8 mouse cellular contexts compared by ENCODE assay signal in the genomic region with DNA sequence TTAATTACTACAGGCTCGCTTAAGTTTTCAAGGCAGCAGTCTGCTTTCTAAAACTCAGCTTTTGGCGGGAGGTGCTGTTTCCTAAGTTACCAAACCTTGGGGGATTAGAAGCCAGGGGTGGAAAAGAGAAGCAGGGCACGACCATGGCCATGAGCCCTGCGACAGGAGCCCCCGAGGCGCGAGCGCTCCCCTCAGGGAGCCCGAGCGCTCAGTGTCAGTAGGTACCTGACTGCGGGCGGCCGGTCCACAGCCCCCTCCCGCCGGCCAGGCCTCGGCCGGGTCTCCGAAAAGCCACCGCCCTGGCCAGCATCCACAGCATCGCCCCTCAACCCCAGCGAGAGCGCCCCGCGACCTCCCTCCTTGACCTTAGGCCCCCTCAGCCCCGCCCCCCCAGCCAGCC. TPM values are rescaled to one million over a fixed set of nuclear protein-coding genes. Genes with fewer than 3 reads are reported as not detected.
DNase-seq lines count a peak whose midpoint lies in the region; ATAC-seq and TF ChIP-seq lines count a peak whose summit lies in the region.

No protein-coding gene starts in this region.

- peak overlapping the region; percentile 67 for H3K4me2 ChIP-seq in lung, embryonic 15.5 days
- H3K4me2 ChIP-seq in forebrain, embryonic 15.5 days (replicated peaks): peak overlapping the region; percentile 72
- peak overlapping the region; percentile 77 for H3K4me2 ChIP-seq in liver, embryonic 14.5 days (ENCODE audit: low read depth)

- peak overlapping the region; percentile 88 for H3K27ac ChIP-seq in lung, embryonic 15.5 days
- peak overlapping the region; percentile 65 for H3K27ac ChIP-seq in brown adipose tissue, adult 24 weeks (replicated peaks; ENCODE audit: low read depth, low read length)
- peak overlapping the region; percentile 95 for H3K27ac ChIP-seq in forebrain, embryonic 15.5 days (replicated peaks)
- H3K27ac ChIP-seq in liver, embryonic 14.5 days: peak overlapping the region; percentile 61

- no peaks in the 10 kb centered on the region for H3K9me3 ChIP-seq in lung, embryonic 15.5 days
- H3K9me3 ChIP-seq in forebrain, embryonic 15.5 days: no peaks in the 10 kb centered on the region
- no peaks in the 10 kb centered on the region for H3K9me3 ChIP-seq in liver, embryonic 14.5 days (ENCODE audit: control insufficient read depth, low read length)

- H3K27me3 ChIP-seq in lung, embryonic 15.5 days: no peaks in the 10 kb centered on the region
- no peaks in the 10 kb centered on the region for H3K27me3 ChIP-seq in forebrain, embryonic 15.5 days
- H3K27me3 ChIP-seq in liver, embryonic 14.5 days (ENCODE audit: control insufficient read depth, insufficient read depth, low read length): no peaks in the 10 kb centered on the region

- under 1% methylated on average over 24 of the region's 25 CpGs for WGBS in lung, embryonic 15.5 days
- 1% methylated on average over 24 of the region's 25 CpGs for WGBS in forebrain, embryonic 15.5 days
- WGBS in liver, embryonic 14.5 days (ENCODE audit: insufficient replicate concordance): 0% methylated on average over 24 of the region's 25 CpGs

- peak overlapping the region; percentile 77 for H3K4me3 ChIP-seq in lung, embryonic 15.5 days
- peak overlapping the region; percentile 83 for H3K4me3 ChIP-seq in brown adipose tissue, adult 24 weeks (ENCODE audit: insufficient read depth, low read depth, low read length)
- H3K4me3 ChIP-seq in forebrain, embryonic 15.5 days: peak overlapping the region; percentile 83
- H3K4me3 ChIP-seq in liver, embryonic 14.5 days (ENCODE audit: insufficient read depth in 1 of 2, low read depth in 2 of 2, low read length in 2 of 2): peak overlapping the region; percentile 74 to 94

- ATAC-seq in lung, embryonic 15.5 days (ENCODE audit: borderline replicate concordance, extremely low read depth, low FRiP score, low TSS enrichment): peak; percentile 71
- ATAC-seq in forebrain, embryonic 15.5 days (replicated peaks): peak; percentile 82
- peak; percentile 54 for ATAC-seq in liver, embryonic 14.5 days (ENCODE audit: insufficient read depth)

- DNase-seq in lung, postnatal 36 days: no peak
- peak in 1 of 3 experiments; percentile 9 for DNase-seq in liver, embryonic 14.5 days (ENCODE audit: low read depth in 3 of 3, low spot score in 3 of 3)
- DNase-seq in T-cell, adult 2 months (ENCODE audit: low spot score): no peak
- DNase-seq in natural killer cell, adult 2 months (ENCODE audit: low spot score in 2 of 2): no peak
- DNase-seq in adrenal gland, postnatal 10 days: no peak

- H3K4me1 ChIP-seq in lung, embryonic 15.5 days: peaks cover 12% of the 10 kb centered on the region
- H3K4me1 ChIP-seq in brown adipose tissue, adult 24 weeks (ENCODE audit: control insufficient read depth, insufficient read depth, insufficient read length, low read length): no peaks in the 10 kb centered on the region
- peaks cover 13% of the 10 kb centered on the region for H3K4me1 ChIP-seq in forebrain, embryonic 15.5 days
- H3K4me1 ChIP-seq in liver, embryonic 14.5 days (replicated peaks; ENCODE audit: control insufficient read depth in 2 of 2, insufficient read depth in 2 of 2, low read length in 1 of 2): peaks cover 0 to 7% of the 10 kb centered on the region in 2 experiments; a peak in 1 of 4 replicates

- H3K9ac ChIP-seq in lung, embryonic 15.5 days: peak overlapping the region; percentile 67
- peak overlapping the region; percentile 58 for H3K9ac ChIP-seq in forebrain, embryonic 15.5 days (replicated peaks)
- H3K9ac ChIP-seq in liver, embryonic 14.5 days (replicated peaks): peak overlapping the region; percentile 81

- no peak for TF ChIP-seq EP300 in liver, embryonic 14.5 days (IDR thresholded peaks at IDR 0.05; ENCODE audit: low read depth)

- no peaks in the 10 kb centered on the region for H3K36me3 ChIP-seq in lung, embryonic 15.5 days
- no peaks in the 10 kb centered on the region for H3K36me3 ChIP-seq in forebrain, embryonic 15.5 days
- H3K36me3 ChIP-seq in liver, embryonic 14.5 days (replicated peaks; ENCODE audit: control insufficient read depth, insufficient read depth, low read depth): no peaks in the 10 kb centered on the region

- no peak for TF ChIP-seq CTCF in liver, embryonic 14.5 days (IDR thresholded peaks at IDR 0.05; ENCODE audit: low read depth)

RNA-seq across cellular contexts. Expression of a gene that starts 0.6 kb away (rescaled TPM):
- 45.1 and 48.9 TPM in 2 replicates for polyA plus RNA-seq in lung, embryonic 15.5 days (2015; fragmentation: Nextera tagmentation; extraction: Ambion mirVana)
- 22.1 and 23.3 TPM in 2 replicates for polyA plus RNA-seq in brown adipose tissue, adult 24 weeks (2012; ENCODE audit: insufficient read depth, insufficient read length, missing spikeins)
- polyA plus RNA-seq in forebrain, embryonic 15.5 days (2015; fragmentation: Nextera tagmentation; extraction: Ambion mirVana): 50.5 and 51.9 TPM in 2 replicates
- polyA plus RNA-seq in liver, embryonic 14.5 days (2012; rRNA removed): 7.8 and 8.3 TPM in 2 replicates
- polyA plus RNA-seq in liver, embryonic 14.5 days (2014; fragmentation: Nextera tagmentation; extraction: Ambion mirVana): 31.0 and 35.2 TPM in 2 replicates
- total RNA-seq in adrenal gland, postnatal 10 days (2021): 10 to 100 TPM; 23.2 to 24.3 TPM

RNA-seq across cellular contexts. Expression of a gene that starts 0.9 kb away (rescaled TPM):
- polyA plus RNA-seq in lung, embryonic 15.5 days (2015; fragmentation: Nextera tagmentation; extraction: Ambion mirVana): 4.2 and 5.7 TPM in 2 replicates
- 21.6 and 51.9 TPM in 2 replicates for polyA plus RNA-seq in brown adipose tissue, adult 24 weeks (2012; ENCODE audit: insufficient read depth, insufficient read length, missing spikeins)
- 2.4 and 3.2 TPM in 2 replicates for polyA plus RNA-seq in forebrain, embryonic 15.5 days (2015; fragmentation: Nextera tagmentation; extraction: Ambion mirVana)
- 0.96 and 1.4 TPM in 2 replicates for polyA plus RNA-seq in liver, embryonic 14.5 days (2012; rRNA removed)
- polyA plus RNA-seq in liver, embryonic 14.5 days (2014; fragmentation: Nextera tagmentation; extraction: Ambion mirVana): 2.9 and 3.2 TPM in 2 replicates
- 1 to 10 TPM; 6.5 TPM for total RNA-seq in adrenal gland, postnatal 10 days (2021)
